Mouse (Mus musculus) forebrain, postnatal 0 days (tissue): ENCODE results near the gene Rrp12. TPM values are rescaled to one million over a fixed set of nuclear protein-coding genes. Genes with fewer than 3 reads are reported as not detected.

Experiments used
- ATAC-seq: fragments of 200-750 bp; cut with Nextera tagmentation; 2 replicates; pipeline ENCODE4 v1.8.0; 2017; ENCODE audit warnings: mild to moderate bottlenecking, moderate library complexity
- DNase-seq: peaks from one replicate; pipeline ENCODE4 v3.0.0-alpha.2; 2015
- H3K27ac ChIP-seq: fragments of 300-500 bp; sonication (generic); 2 replicates; pipeline ENCODE4 v1.5.1; 2014; ENCODE audit warnings: low read depth, mild to moderate bottlenecking, antibody characterized with exemption, low read length, moderate library complexity, mixed read lengths
- H3K27me3 ChIP-seq: fragments of 300-500 bp; sonication (generic); 2 replicates; pipeline ENCODE4 v1.6.1; 2014; ENCODE audit warnings: mild to moderate bottlenecking, low read length, mixed read lengths; ENCODE audit not compliant: insufficient read depth
- H3K36me3 ChIP-seq: fragments of 300-500 bp; sonication (generic); 2 replicates; pipeline ENCODE4 v1.6.1; 2014; ENCODE audit warnings: mild to moderate bottlenecking, moderate library complexity; ENCODE audit not compliant: insufficient read depth
- H3K4me1 ChIP-seq: fragments of 300-500 bp; sonication (generic); 2 replicates; pipeline ENCODE4 v1.6.1; 2014; ENCODE audit warnings: antibody characterized with exemption; ENCODE audit not compliant: insufficient read depth
- H3K4me2 ChIP-seq: fragments of 300-500 bp; sonication (generic); 2 replicates; pipeline ENCODE4 v1.6.1; 2014; ENCODE audit warnings: low read depth, mild to moderate bottlenecking, moderate library complexity
- H3K4me3 ChIP-seq: fragments of 300-500 bp; sonication (generic); 2 replicates; pipeline ENCODE4 v1.5.1; 2014; ENCODE audit warnings: low read depth, low read length, mixed read lengths
- H3K9ac ChIP-seq: fragments of 300-500 bp; sonication (generic); 2 replicates; pipeline ENCODE4 v1.6.1; 2014; ENCODE audit warnings: mild to moderate bottlenecking
- H3K9me3 ChIP-seq: fragments of 300-500 bp; sonication (generic); 2 replicates; pipeline ENCODE4 v1.6.1; 2016; ENCODE audit warnings: low read length
- CTCF ChIP-seq: sonication (generic); IDR thresholded peaks from 2 replicates; pipeline ENCODE4 v1.5.1; 2016; ENCODE audit warnings: antibody characterized with exemption, control low read depth, low read depth
- WGBS: fragments of 180-500 bp; shearing (Covaris S2); extraction: QIAGEN DNeasy Blood & Tissue Kit; methylation state at CpG from one replicate; pipeline ENCODE4 v1.1.7; 2014; 5-methylcytosine and 5-hydroxymethylcytosine counted together
- polyA plus RNA-seq: library from polyadenylated mRNA; unstranded; fragments of >200 nt; fragmentation: Nextera tagmentation; extraction: Ambion mirVana; gene quantifications from 2 replicates; pipeline ENCODE4 v1.2.1, GENCODE M21; 2015
- total RNA-seq: library from RNA; depleted of rRNA; stranded (reverse); fragments of >200 nt; gene quantifications from 2 replicates; pipeline ENCODE4 v1.2.3, GENCODE M21; 2014

The Rrp12 gene
- total and polyA plus RNA-seq, 2 experiments from 2014 or later = 14.4 to 19.5 TPM

DNA sequence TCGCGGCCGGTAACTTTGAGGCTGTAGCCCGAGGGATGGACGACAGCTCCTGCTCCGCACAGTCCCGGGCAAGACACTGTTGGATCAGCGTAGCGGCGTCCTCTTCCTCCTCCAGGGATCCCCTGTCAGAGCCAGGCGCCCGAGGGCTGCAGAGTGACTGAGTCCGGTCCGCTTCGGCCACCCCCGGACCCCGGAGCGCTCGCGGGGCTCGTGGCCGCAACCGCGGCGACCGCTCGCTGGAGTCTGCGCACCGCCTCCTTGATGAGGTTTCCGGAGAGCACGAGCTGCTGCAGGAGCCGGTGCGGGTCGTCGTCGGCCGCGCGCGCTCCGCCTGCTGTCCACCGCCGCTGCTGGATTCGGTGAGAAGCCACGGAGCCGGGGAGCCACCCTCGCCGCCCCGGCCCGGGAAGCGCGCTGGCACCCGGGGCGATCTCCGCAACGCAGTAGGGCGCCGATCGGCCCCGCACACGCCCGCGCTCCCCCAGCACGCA, 48.8 kb downstream of the Rrp12 start:
- WGBS = 1% methylated on average over 64 of the region's 64 CpGs
- Histone ChIP-seq H3K4me2 (peak overlapping the region; percentile 91), H3K27ac (peak overlapping the region; percentile 95), H3K4me3 (peak overlapping the region; percentile 77), H3K27me3 (no peaks in the 10 kb centered on the region), H3K4me1 (0 out of 2 replicates have a peak, but pooled peaks cover 6% of the 10 kb centered on the region), H3K9me3 (no peaks in the 10 kb centered on the region), H3K9ac (peak overlapping the region; percentile 77), H3K36me3 (no peaks in the 10 kb centered on the region)
- ATAC-seq (peak; percentile 14), DNase-seq (peak; percentile 50)
- TF ChIP-seq CTCF = no peak

DNA sequence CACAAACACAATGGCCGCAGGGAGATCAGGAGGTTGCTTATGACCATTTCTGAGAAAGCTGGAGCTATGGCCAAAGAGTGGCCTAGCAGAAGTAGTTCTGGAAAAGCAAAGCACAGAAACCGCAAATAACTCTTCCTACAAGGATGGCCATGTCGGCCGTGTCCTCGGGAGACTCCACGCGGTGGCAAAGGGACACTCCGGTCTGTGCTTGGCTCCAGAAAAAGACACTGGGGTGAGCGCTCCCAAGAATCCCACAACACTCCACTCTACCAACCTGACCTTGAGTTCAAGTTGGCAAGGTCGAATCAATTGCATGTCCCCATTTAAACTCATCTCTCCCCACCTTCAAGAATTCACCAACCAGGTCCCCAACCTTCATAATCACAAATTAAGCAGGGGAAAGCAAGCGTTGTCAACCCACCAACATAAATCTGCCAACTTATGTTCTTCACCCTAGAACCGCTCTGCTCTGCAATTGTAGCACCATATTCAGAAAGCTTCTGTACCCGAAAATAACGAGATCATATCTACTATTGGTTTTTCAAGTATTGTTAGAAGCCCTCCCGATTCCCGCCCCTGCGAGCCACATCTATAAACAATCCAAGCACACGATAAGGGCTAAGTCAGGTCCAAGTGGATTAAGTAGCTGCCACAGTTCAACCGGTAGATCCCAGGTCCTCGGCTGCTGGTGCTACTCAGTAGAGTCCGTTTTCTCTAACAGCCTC, 49.4 kb downstream of the Rrp12 start:
- ATAC-seq = no peak
- H3K27ac ChIP-seq = peak overlapping the region; percentile 95
- H3K9me3 ChIP-seq = no peaks in the 10 kb centered on the region
- H3K9ac ChIP-seq = peak overlapping the region; percentile 77
- H3K4me2 ChIP-seq = peak overlapping the region; percentile 91
- peak overlapping the region; percentile 77 for H3K4me3 ChIP-seq
- TF ChIP-seq CTCF = peak; percentile 14; the same call in 1 of the 2 replicates
- 6% methylated on average over 21 of the region's 21 CpGs for WGBS
- 0 out of 2 replicates have a peak, but pooled peaks cover 6% of the 10 kb centered on the region for H3K4me1 ChIP-seq
- peak; percentile 38 for DNase-seq
- H3K36me3 ChIP-seq = no peaks in the 10 kb centered on the region
- H3K27me3 ChIP-seq = no peaks in the 10 kb centered on the region

GRCm38 (mm10) chr19:41844345-41844744, 51.6 kb downstream of the Rrp12 start:
- Histone ChIP-seq H3K9ac (no peak overlapping the region), H3K9me3 (no peaks in the 10 kb centered on the region), H3K27ac (no peak overlapping the region), H3K4me3 (no peak overlapping the region), H3K36me3 (no peaks in the 10 kb centered on the region), H3K4me2 (no peak overlapping the region), H3K4me1 (0 out of 2 replicates have a peak, but pooled peaks cover 6% of the 10 kb centered on the region), H3K27me3 (no peaks in the 10 kb centered on the region)
- DNase-seq = no peak
- ATAC-seq = no peak
- 0 out of 2 replicates have a peak, but pooled peaks have one; percentile 29 for TF ChIP-seq CTCF
- WGBS = 84% methylated on average over 6 of the region's 6 CpGs

DNA sequence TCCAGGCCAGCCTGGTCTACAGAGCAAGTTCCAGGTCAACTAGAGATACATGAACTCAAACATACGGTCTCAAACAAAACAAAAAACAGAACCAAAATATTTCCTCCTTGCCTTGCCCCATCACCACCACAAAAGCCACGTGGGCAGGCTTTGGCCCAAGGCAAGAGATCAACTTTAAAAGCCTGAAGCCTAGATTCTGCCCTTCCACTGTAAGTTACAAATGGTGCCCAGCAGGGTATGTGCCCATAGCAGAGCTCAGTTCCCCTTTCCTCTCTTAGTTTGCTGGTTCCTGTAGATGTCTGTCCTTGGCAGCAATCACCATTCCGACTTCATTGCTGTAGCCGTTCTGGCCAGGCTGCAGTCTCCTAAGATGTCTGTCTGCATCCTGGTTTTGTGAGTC, 53.3 kb downstream of the Rrp12 start:
- WGBS = 83% methylated on average over 4 of the region's 4 CpGs

GRCm38 (mm10) chr19:41842196-41842595, 53.8 kb downstream of the Rrp12 start:
- WGBS = 52% methylated on average over 4 of the region's 4 CpGs

More for the DNA sequence above, 53.3 kb downstream of the Rrp12 start:
- Histone ChIP-seq H3K4me3 (no peak overlapping the region), H3K4me1 (0 out of 2 replicates have a peak, but pooled peaks cover 6% of the 10 kb centered on the region), H3K27ac (peak overlapping the region; percentile 40; the same call in 1 of the 2 replicates), H3K27me3 (no peaks in the 10 kb centered on the region), H3K36me3 (no peaks in the 10 kb centered on the region), H3K4me2 (no peak overlapping the region), H3K9me3 (no peaks in the 10 kb centered on the region), H3K9ac (no peak overlapping the region)
- no peak for ATAC-seq
- no peak for DNase-seq
- TF ChIP-seq CTCF = no peak

GRCm38 (mm10) chr19:41841105-41841750, 54.7 kb downstream of the Rrp12 start:
- DNase-seq (no peak), ATAC-seq (no peak)
- Histone ChIP-seq H3K4me1 (0 out of 2 replicates have a peak, but pooled peaks cover 3% of the 10 kb centered on the region), H3K27ac (no peak overlapping the region), H3K4me3 (no peak overlapping the region), H3K9ac (no peak overlapping the region), H3K36me3 (no peaks in the 10 kb centered on the region), H3K27me3 (no peaks in the 10 kb centered on the region), H3K9me3 (no peaks in the 10 kb centered on the region), H3K4me2 (no peak overlapping the region)
- 84% methylated on average over 7 of the region's 7 CpGs for WGBS
- TF ChIP-seq CTCF = no peak

More at GRCm38 (mm10) chr19:41842196-41842595, 53.8 kb downstream of the Rrp12 start:
- peak; percentile 69 for ATAC-seq
- Histone ChIP-seq H3K9me3 (no peaks in the 10 kb centered on the region), H3K9ac (no peak overlapping the region), H3K4me3 (no peak overlapping the region), H3K36me3 (no peaks in the 10 kb centered on the region), H3K27me3 (no peaks in the 10 kb centered on the region), H3K4me1 (0 out of 2 replicates have a peak, but pooled peaks cover 6% of the 10 kb centered on the region), H3K4me2 (no peak overlapping the region), H3K27ac (peak overlapping the region; percentile 40; the same call in 1 of the 2 replicates)
- peak; percentile 67 for DNase-seq
- TF ChIP-seq CTCF = no peak

DNA sequence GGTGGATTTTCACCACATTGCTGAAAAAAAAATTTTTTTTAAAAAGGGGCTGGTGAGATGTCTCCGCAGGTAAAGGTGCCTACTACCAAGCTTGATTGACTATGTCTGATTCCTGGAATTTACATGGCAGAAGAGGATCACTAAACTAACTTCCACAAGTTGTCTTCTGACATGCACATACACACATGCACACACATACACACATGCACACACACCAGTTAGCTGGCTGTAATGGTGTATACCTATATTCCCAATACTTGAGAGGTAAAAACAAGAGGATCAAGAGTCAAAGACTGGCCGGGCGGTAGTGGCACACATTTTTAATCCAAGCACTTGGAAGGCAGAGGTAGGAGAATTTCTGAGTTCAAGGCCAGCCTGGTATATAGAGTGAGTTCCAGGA, 56.3 kb downstream of the Rrp12 start:
- H3K9ac ChIP-seq = no peak overlapping the region
- H3K4me3 ChIP-seq = no peak overlapping the region
- ATAC-seq = no peak
- DNase-seq = no peak
- no peak overlapping the region for H3K27ac ChIP-seq
- H3K4me1 ChIP-seq = peaks cover 8% of the 10 kb centered on the region
- TF ChIP-seq CTCF = no peak
- H3K36me3 ChIP-seq = no peaks in the 10 kb centered on the region
- H3K27me3 ChIP-seq = no peaks in the 10 kb centered on the region
- no peak overlapping the region for H3K4me2 ChIP-seq
- WGBS = 91% methylated on average over 3 of the region's 3 CpGs
- no peaks in the 10 kb centered on the region for H3K9me3 ChIP-seq
